Mouse (Mus musculus) layer of hippocampus, adult 6 months (tissue): ENCODE results near the gene Lrrc52. TPM values are rescaled to one million over a fixed set of nuclear protein-coding genes. Genes with fewer than 3 reads are reported as not detected.

Experiments
- long read RNA-seq, 2 experiments: library from polyadenylated mRNA; unstranded; transcript quantifications; one replicate each; pipeline ENCODE4 v2.0.0; 2019 to 2020
- polyA plus RNA-seq: library from polyadenylated mRNA; unstranded; fragments of <200 nt; fragmentation: Nextera tagmentation; gene quantifications from 2 replicates; pipeline ENCODE4 v1.2.3, GENCODE M21; 2021

Gene Lrrc52
- polyA plus RNA-seq: 0.25 TPM in 1 of 2 replicates, not detected in the other
- long read RNA-seq, experiment 1: 0 reads
- long read RNA-seq, experiment 2: 0 reads

GRCm38 (mm10) chr1:167466765-167467426, at the start of gene Lrrc52:
TSS of gene Lrrc52 (minus strand) at chr1:167466780.

Other genes starting within 250 kb of the Lrrc52 start
- 14.8 and 17.6 TPM in 2 replicates for gene Uck2, start 181.5 kb downstream of the Lrrc52 start, polyA plus RNA-seq
- 66.8 and 79.2 TPM in 2 replicates for gene Tmco1, start 158.4 kb downstream of the Lrrc52 start, polyA plus RNA-seq
- 29.1 and 40.1 TPM in 2 replicates for gene Aldh9a1, start 116.8 kb downstream of the Lrrc52 start, polyA plus RNA-seq
- gene Mgst3, start 72.9 kb downstream of the Lrrc52 start, polyA plus RNA-seq: 252 and 269 TPM in 2 replicates
- 8.0 and 9.0 TPM in 2 replicates for gene Rxrg, start 131.6 kb upstream of the Lrrc52 start, polyA plus RNA-seq
- 0.16 and 0.87 TPM in 2 replicates for gene Lmx1a, start 222.5 kb upstream of the Lrrc52 start, polyA plus RNA-seq